Mouse (Mus musculus): Measurements from ENCODE around the gene Fam240b. TPM values are rescaled to one million over a fixed set of nuclear protein-coding genes. Genes with fewer than 3 reads are reported as not detected.
"Not testable (repeated sequence)": the region's sequence is repeated elsewhere in the genome, so short reads cannot be mapped to it uniquely, and the experiment has no call there.

Gene Fam240b
- polyA plus RNA-seq, 1 experiment, result not detected

DNA sequence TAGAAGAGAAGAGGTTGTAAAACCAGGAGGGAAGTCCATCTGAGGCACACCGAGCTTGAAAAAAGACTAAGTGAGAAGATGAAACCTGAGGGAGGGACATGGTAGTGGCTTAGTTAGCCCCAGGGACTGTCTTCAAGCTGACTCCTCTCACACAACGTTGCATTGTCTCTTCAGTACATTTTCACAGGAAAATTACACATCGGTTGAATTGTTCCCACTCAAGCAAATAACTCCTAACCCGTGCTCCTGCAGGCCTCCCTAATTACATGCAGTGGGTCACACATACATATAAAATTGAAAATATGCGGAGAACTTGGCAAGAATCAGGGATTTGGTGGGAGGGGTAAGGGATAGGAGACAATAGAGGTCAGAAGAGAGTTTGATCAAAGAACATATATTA lies 4.0 kb downstream of the Fam240b start:
- WGBS, result 32% methylated on average over 5 of the region's 5 CpGs
- H3K4me3 ChIP-seq (ENCODE audit: insufficient read depth, low read depth, low read length), result no peak overlapping the region
- DNase-seq, result no peak
- no peaks in the 10 kb centered on the region for H3K27me3 ChIP-seq (replicated peaks; ENCODE audit: control insufficient read depth, insufficient read depth, low read length)
- H3K4me1 ChIP-seq (ENCODE audit: control insufficient read depth, insufficient read depth, low read length), result no peaks in the 10 kb centered on the region; the same call in 1 of the 2 replicates
- no peaks in the 10 kb centered on the region for H3K36me3 ChIP-seq (ENCODE audit: control insufficient read depth, insufficient read depth, low read length)
- TF ChIP-seq CTCF (conservative IDR thresholded peaks at IDR 0.05; ENCODE audit: insufficient read depth, insufficient read length, low read depth, low read length), result no peak
- no peak for TF ChIP-seq POLR2A (IDR thresholded peaks at IDR 0.05; ENCODE audit: low read depth, low read length)
- H3K27ac ChIP-seq (ENCODE audit: insufficient read depth, low read depth, low read length), result no peak overlapping the region

DNA sequence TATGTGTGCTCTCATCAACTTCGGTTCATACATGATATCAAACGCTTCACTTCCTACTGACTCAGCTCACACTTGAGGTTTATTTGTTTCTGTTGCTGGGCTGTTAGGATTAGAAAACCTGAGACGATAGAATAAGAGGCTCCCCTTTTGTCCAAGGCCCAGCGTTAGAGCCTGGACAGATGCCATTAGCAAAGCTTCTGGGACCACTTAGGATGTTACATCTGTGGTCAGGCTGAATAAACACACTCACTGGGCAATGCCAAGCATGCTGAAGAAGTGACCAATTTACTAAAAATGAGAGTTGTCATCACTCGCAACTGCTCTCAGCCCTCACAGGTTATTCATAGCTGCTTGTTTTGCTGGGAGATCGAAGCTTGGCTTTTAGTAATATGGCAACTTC lies 7.7 kb downstream of the Fam240b start:
- 73% methylated on average over 6 of the region's 6 CpGs for WGBS
- Histone ChIP-seq H3K4me3 (ENCODE audit: insufficient read depth, low read depth, low read length) (no peak overlapping the region), H3K4me1 (ENCODE audit: control insufficient read depth, insufficient read depth, low read length) (no peaks in the 10 kb centered on the region; the same call in 1 of the 2 replicates), H3K36me3 (ENCODE audit: control insufficient read depth, insufficient read depth, low read length) (no peaks in the 10 kb centered on the region), H3K27ac (ENCODE audit: insufficient read depth, low read depth, low read length) (no peak overlapping the region; the same call in 1 of the 2 replicates), H3K27me3 (replicated peaks; ENCODE audit: control insufficient read depth, insufficient read depth, low read length) (no peaks in the 10 kb centered on the region)
- TF ChIP-seq POLR2A (IDR thresholded peaks at IDR 0.05; ENCODE audit: low read depth, low read length), result no peak
- no peak for TF ChIP-seq CTCF (conservative IDR thresholded peaks at IDR 0.05; ENCODE audit: insufficient read depth, insufficient read length, low read depth, low read length)
- no peak for DNase-seq

DNA sequence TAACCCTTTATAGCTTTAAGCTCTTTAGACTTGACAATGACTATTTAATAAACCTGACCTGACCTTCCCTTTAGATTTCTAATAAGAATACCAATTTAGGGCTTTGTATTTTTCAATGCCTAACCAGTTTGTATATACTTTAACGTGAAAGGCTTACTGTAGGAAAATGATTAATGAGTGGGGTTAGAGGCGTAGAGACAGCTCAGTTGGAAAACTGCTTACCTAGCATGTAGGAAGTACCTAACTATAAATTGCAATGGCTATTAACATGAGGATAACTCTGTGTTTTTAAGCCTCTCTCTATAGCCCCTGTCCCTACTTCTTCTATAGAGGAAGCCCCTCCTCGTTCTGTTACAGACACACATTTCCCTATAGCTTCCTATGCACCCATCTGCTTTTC lies 17.6 kb downstream of the Fam240b start:
- no peak overlapping the region for H3K4me3 ChIP-seq (ENCODE audit: insufficient read depth, low read depth, low read length)
- TF ChIP-seq POLR2A (IDR thresholded peaks at IDR 0.05; ENCODE audit: low read depth, low read length), result no peak
- no peak for TF ChIP-seq CTCF (conservative IDR thresholded peaks at IDR 0.05; ENCODE audit: insufficient read depth, insufficient read length, low read depth, low read length)
- 45% methylated on average over 3 of the region's 3 CpGs for WGBS
- H3K27me3 ChIP-seq (replicated peaks; ENCODE audit: control insufficient read depth, insufficient read depth, low read length), result no peaks in the 10 kb centered on the region
- no peak for DNase-seq
- H3K4me1 ChIP-seq (ENCODE audit: control insufficient read depth, insufficient read depth, low read length), result no peaks in the 10 kb centered on the region
- no peaks in the 10 kb centered on the region for H3K36me3 ChIP-seq (ENCODE audit: control insufficient read depth, insufficient read depth, low read length)
- H3K27ac ChIP-seq (ENCODE audit: insufficient read depth, low read depth, low read length), result no peak overlapping the region

DNA sequence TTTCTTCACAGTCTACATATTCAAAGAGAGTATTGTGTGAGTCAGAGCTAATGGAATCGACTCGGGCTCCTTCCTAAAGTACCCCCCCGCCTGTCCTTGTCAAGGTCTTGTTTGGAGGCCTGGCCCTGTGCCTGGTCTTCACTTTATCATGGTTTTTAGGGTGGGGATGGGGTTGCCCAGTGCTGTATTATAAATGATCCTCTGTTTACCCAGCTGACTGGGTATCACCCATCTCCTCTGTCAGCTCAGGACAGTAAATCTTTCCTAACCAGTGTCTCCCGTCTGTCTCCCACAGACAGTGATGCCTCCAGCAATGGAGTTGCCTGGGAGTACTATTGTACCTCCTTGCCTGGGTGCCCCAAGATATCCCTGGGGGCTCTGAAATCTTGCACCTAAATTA lies 19.6 kb downstream of the Fam240b start:
- H3K4me1 ChIP-seq (ENCODE audit: control insufficient read depth, insufficient read depth, low read length), result no peaks in the 10 kb centered on the region
- H3K4me3 ChIP-seq (ENCODE audit: insufficient read depth, low read depth, low read length), result no peak overlapping the region
- no peaks in the 10 kb centered on the region for H3K27me3 ChIP-seq (replicated peaks; ENCODE audit: control insufficient read depth, insufficient read depth, low read length)
- 56% methylated on average over 4 of the region's 4 CpGs for WGBS
- TF ChIP-seq POLR2A (IDR thresholded peaks at IDR 0.05; ENCODE audit: low read depth, low read length), result no peak
- TF ChIP-seq CTCF (conservative IDR thresholded peaks at IDR 0.05; ENCODE audit: insufficient read depth, insufficient read length, low read depth, low read length), result no peak
- no peak for DNase-seq
- no peak overlapping the region for H3K27ac ChIP-seq (ENCODE audit: insufficient read depth, low read depth, low read length)
- no peaks in the 10 kb centered on the region for H3K36me3 ChIP-seq (ENCODE audit: control insufficient read depth, insufficient read depth, low read length)

DNA sequence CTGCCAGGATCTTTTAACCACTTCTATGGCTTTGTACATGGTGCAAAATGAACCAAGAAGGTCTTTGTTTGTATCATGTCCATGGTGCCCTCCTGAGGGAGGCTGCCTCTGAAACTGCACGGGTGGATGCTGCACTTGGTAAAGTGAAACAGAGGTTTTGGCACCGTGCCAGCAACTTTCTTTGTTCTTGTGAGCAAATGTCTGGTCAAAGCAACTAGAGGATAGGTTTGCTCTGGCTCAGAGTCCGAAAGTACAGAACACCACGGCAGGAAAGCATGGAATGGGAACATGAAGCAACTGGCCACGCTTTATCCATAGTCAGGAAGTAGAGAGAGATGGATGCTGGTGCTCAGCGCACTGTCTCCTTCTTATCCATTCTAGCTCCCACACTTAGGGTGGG lies 29.7 kb downstream of the Fam240b start:
- Histone ChIP-seq H3K4me1 (ENCODE audit: control insufficient read depth, insufficient read depth, low read length) (no peaks in the 10 kb centered on the region), H3K4me3 (ENCODE audit: insufficient read depth, low read depth, low read length) (no peak overlapping the region), H3K27ac (ENCODE audit: insufficient read depth, low read depth, low read length) (no peak overlapping the region), H3K36me3 (ENCODE audit: control insufficient read depth, insufficient read depth, low read length) (no peaks in the 10 kb centered on the region), H3K27me3 (replicated peaks; ENCODE audit: control insufficient read depth, insufficient read depth, low read length) (no peaks in the 10 kb centered on the region)
- DNase-seq, result peak; percentile 10
- WGBS, result 53% methylated on average over 6 of the region's 6 CpGs
- no peak for TF ChIP-seq POLR2A (IDR thresholded peaks at IDR 0.05; ENCODE audit: low read depth, low read length)
- no peak for TF ChIP-seq CTCF (conservative IDR thresholded peaks at IDR 0.05; ENCODE audit: insufficient read depth, insufficient read length, low read depth, low read length)

DNA sequence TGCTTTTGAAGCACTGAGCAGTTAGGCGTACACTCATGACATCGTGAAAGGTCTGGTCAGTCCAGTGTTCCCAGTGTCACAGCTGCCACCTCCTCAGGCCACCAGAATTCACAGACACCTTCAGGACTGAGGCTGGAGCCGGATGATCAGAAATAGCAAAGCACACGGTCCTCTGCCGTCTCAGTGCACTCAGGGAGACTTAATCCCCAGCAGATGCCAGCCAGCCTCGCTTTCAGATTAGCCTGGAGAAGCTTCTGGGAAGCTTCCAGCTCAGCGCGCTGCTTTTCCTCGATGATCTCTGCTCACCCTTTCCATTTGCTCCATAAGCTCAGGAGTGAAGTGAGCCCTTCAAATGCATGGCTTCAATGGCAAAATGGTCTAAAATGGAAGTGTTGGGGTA lies 32.4 kb downstream of the Fam240b start:
- TF ChIP-seq POLR2A (IDR thresholded peaks at IDR 0.05; ENCODE audit: low read depth, low read length), result no peak
- TF ChIP-seq CTCF (conservative IDR thresholded peaks at IDR 0.05; ENCODE audit: insufficient read depth, insufficient read length, low read depth, low read length), result no peak
- H3K4me3 ChIP-seq (ENCODE audit: insufficient read depth, low read depth, low read length), result no peak overlapping the region
- 81% methylated on average over 9 of the region's 9 CpGs for WGBS
- H3K36me3 ChIP-seq (ENCODE audit: control insufficient read depth, insufficient read depth, low read length), result no peaks in the 10 kb centered on the region
- H3K27me3 ChIP-seq (replicated peaks; ENCODE audit: control insufficient read depth, insufficient read depth, low read length), result no peaks in the 10 kb centered on the region
- H3K4me1 ChIP-seq (ENCODE audit: control insufficient read depth, insufficient read depth, low read length), result no peaks in the 10 kb centered on the region
- no peak for DNase-seq
- H3K27ac ChIP-seq (ENCODE audit: insufficient read depth, low read depth, low read length), result no peak overlapping the region

DNA sequence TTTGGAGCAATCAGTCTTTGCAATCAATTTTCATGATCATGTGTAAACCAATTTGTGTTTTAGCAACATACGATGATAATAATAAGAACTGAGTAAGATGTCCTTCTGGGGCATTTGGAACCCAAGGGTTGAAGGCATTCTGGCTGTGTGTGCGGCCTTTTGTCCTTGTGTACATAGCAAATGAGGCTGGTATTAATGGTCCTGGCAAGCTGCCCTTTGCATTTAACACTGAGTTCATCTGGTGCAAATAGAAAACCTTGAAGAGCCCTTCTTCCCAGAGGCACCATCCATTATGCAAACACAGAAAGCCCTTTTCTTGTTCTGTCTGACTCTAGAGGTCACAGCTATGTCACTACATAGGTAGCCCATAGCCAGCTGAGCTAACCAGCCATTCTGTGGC lies 35.0 kb downstream of the Fam240b start:
- peak; percentile 33 for DNase-seq
- WGBS, result 74% methylated on average over 2 of the region's 2 CpGs

DNA sequence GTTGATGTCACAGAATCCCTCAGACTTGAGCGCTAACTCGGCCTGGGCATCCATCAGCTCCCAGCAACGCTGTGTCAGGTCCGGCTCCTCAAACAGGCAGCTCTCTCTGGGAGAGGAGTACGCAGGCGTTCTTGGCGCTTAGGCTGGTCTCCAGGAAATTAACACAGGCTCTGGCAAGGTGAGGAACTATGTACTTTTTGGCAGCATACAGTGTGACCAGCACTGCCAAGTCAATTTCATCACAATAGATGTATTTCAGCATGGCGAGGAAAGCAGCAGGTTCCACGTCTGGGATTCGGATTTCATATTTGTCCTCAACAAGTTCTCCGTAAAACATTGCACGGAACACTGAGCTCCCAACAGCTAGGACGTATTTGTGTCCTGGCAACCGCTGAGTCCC lies 39.4 kb downstream of the Fam240b start:
- no peak for TF ChIP-seq POLR2A (IDR thresholded peaks at IDR 0.05; ENCODE audit: low read depth, low read length)
- TF ChIP-seq CTCF (conservative IDR thresholded peaks at IDR 0.05; ENCODE audit: insufficient read depth, insufficient read length, low read depth, low read length), result no peak
- Histone ChIP-seq H3K27me3 (replicated peaks; ENCODE audit: control insufficient read depth, insufficient read depth, low read length) (no peaks in the 10 kb centered on the region), H3K4me3 (ENCODE audit: insufficient read depth, low read depth, low read length) (no peak overlapping the region), H3K36me3 (ENCODE audit: control insufficient read depth, insufficient read depth, low read length) (no peaks in the 10 kb centered on the region), H3K4me1 (ENCODE audit: control insufficient read depth, insufficient read depth, low read length) (no peaks in the 10 kb centered on the region), H3K27ac (ENCODE audit: insufficient read depth, low read depth, low read length) (no peak overlapping the region)
- WGBS, result 94% methylated on average over 14 of the region's 14 CpGs
- no peak for DNase-seq

More for the DNA sequence above, 35.0 kb downstream of the Fam240b start:
- Histone ChIP-seq H3K27me3 (replicated peaks; ENCODE audit: control insufficient read depth, insufficient read depth, low read length) (no peaks in the 10 kb centered on the region), H3K27ac (ENCODE audit: insufficient read depth, low read depth, low read length) (no peak overlapping the region), H3K4me3 (ENCODE audit: insufficient read depth, low read depth, low read length) (no peak overlapping the region), H3K4me1 (ENCODE audit: control insufficient read depth, insufficient read depth, low read length) (no peaks in the 10 kb centered on the region), H3K36me3 (ENCODE audit: control insufficient read depth, insufficient read depth, low read length) (no peaks in the 10 kb centered on the region)
- TF ChIP-seq CTCF (conservative IDR thresholded peaks at IDR 0.05; ENCODE audit: insufficient read depth, insufficient read length, low read depth, low read length), result no peak
- TF ChIP-seq POLR2A (IDR thresholded peaks at IDR 0.05; ENCODE audit: low read depth, low read length), result no peak

DNA sequence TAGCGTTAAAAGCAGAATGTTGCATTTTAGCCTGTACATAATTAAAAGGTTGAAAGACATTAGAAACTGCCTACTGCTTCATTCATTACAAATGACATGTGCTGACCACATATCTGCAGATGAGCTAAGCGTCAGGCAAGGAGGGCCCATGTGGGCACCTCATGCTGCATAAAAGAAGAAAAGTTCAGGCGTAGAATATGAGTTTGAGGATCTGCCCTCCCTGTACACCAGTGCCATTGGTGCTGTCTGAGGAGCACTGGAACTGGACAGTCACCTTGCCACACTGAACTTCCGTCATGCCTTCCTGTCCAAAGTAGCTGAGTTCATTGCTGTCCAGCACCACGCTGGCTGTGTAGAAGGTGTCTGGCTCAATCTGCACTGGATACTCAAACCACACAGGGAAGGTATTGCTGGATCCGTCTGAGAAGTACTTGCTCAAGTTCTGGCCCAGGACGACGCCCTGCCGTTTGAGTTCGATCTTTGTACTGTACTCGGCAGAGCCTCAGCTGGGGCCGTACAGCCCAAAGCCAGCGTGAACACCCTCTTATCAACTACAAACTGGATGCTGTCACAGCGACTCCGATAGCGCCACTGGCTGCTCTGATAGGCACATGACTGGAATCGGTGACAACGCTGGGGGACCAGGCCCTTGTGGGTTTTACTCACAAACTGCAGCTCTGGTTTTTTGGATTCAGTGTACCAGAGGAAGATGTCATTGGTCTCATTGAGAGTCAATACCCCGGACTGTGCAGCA lies 40.2 kb downstream of the Fam240b start:
- not testable (repeated sequence) for H3K4me3 ChIP-seq (ENCODE audit: insufficient read depth, low read depth, low read length); H3K4me1 ChIP-seq (ENCODE audit: control insufficient read depth, insufficient read depth, low read length); DNase-seq; H3K36me3 ChIP-seq (ENCODE audit: control insufficient read depth, insufficient read depth, low read length); H3K27ac ChIP-seq (ENCODE audit: insufficient read depth, low read depth, low read length); H3K27me3 ChIP-seq (replicated peaks; ENCODE audit: control insufficient read depth, insufficient read depth, low read length)
- WGBS, result 94% methylated on average over 19 of the region's 19 CpGs
